Mouse (Mus musculus) liver, embryonic 14 days (tissue): ENCODE results near the gene Gm7233. TPM values are rescaled to one million over a fixed set of nuclear protein-coding genes. Genes with fewer than 3 reads are reported as not detected.

Source experiments
- polyA plus RNA-seq: library from polyadenylated mRNA; depleted of rRNA; stranded (reverse); fragments of >200 nt; gene quantifications from 2 replicates; pipeline ENCODE4 v1.2.3, GENCODE M21; 2012; rRNA removed

The Gm7233 gene
- polyA plus RNA-seq, result not detected in 2 replicates

DNA sequence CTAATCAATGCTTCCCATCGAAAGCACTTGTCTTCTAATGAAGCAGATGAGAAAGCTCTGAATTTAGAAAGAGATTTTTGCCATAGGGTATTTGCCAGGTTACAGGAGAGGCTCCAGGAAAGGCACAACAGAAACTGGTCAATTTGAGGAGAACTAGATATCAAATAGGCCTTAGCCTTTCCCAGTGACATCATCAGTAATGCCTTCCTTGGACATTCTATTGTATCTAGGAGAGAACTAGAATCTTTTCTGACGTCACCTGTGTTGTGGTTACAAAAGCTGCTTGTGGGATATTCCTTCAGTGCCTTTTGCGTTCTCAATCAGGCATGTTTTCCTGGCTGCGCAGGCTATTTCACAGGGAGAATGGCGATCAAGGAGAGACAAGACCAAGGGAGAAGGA is at the start of gene Gm7233:
TSS of gene Gm7233 (plus strand) at position 301 of the 400 bp plus-strand sequence.

DNA sequence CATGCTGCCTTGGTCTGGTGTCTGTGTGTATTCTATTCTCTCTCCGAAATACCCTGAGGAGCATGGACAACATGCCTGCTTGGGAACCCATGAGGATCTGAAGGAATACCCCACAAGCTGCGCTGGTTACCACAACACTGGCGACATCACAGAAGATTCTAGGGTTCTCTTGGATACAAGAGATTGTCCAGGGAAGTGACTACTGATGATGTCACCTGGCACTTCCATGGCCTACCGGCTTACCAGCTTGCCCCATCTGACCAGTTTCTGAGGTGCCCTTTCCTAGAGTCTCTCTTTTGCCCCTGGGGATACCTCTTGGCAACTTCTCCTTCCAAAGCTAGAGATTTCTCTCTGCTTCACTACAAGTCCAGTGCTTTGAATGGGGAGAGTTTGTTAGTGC is 55.5 kb downstream of the Gm7233 start, which contains the start of gene Gm8122:
TSS of gene Gm8122 (minus strand) at position 101 of the 400 bp plus-strand sequence.

Other genes with a start within 250 kb of the Gm7233 start
- gene Gm8082, start 186.2 kb upstream of the Gm7233 start, polyA plus RNA-seq, result not detected in 2 replicates
- not detected in 2 replicates for gene Gm10376, start 164.2 kb upstream of the Gm7233 start, polyA plus RNA-seq
- gene Gm8094, start 103.2 kb upstream of the Gm7233 start, polyA plus RNA-seq, result not detected in 2 replicates
- gene Gm8104, start 79.3 kb upstream of the Gm7233 start, polyA plus RNA-seq, result not detected in 2 replicates
- not detected in 2 replicates for gene Gm8122, start 55.4 kb downstream of the Gm7233 start, polyA plus RNA-seq
- not detected in 2 replicates for gene Gm8126, start 78.8 kb downstream of the Gm7233 start, polyA plus RNA-seq
- not detected in 2 replicates for gene Gm9732, start 95.2 kb downstream of the Gm7233 start, polyA plus RNA-seq
- not detected in 2 replicates for gene Gm8127, start 114.0 kb downstream of the Gm7233 start, polyA plus RNA-seq
- not detected in 2 replicates for gene 1700001F09Rik, start 167.9 kb downstream of the Gm7233 start, polyA plus RNA-seq
- gene Gm8138, start 236.5 kb downstream of the Gm7233 start, polyA plus RNA-seq, result not detected in 2 replicates